Mouse (Mus musculus) layer of hippocampus, adult 8-10 months (tissue): ENCODE measurements around the gene Fgf12. TPM values are rescaled to one million over a fixed set of nuclear protein-coding genes. Genes with fewer than 3 reads are reported as not detected.

Experiments used
- DNase-seq, 2 experiments: peaks; one replicate each; pipeline ENCODE4 v3.0.0; 2022; ENCODE audit warnings: low spot score in 2 of 2
- total RNA-seq, 4 experiments: library from RNA; stranded (reverse); gene quantifications; 2 replicates each; pipeline ENCODE4 v1.2.4; 2022

Fgf12 gene
- total RNA-seq, 4 experiments from 2014 or later, result 152 to 164 (median 156) TPM

DNA sequence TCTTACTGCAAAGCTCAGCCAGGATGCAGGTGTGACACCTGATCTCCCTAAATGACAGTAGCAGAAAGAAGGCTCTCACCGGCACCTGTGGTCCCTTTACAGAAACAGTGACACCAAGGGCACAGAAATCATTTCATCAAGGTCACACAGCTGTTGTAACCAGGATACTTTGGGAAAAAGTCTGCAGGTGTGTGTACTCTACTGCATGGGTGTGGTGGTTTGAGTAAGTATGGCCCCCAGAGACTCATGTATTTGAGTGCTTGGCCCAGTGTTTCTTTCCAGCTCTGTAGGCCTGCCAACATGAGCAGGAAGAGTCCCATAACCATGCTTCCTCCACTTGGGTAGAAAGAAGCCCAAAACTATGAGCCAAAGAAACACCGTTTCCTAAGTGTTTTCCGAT lies 138.5 kb downstream of the Fgf12 start:
- no peak for DNase-seq

DNA sequence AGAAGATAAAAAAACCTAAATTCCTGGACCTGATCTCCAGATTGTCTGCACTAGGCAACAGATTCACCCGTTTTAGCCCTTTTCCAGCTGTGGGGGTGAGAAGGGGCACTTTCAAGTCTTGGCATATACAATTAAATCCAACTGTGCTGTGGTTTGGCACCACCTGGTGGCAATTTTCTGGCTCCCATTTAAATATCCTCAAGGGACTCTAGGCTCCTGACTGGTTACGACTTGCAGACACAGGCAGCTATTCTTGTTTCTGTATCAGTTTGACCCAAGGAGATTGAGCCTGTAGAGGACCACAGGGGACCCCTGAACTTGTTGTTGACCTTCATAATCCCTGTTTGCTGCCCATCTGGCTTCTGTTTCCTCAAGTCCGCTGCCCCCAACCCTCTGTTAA lies 141.9 kb downstream of the Fgf12 start:
- DNase-seq, result peak; percentile 23 to 42

DNA sequence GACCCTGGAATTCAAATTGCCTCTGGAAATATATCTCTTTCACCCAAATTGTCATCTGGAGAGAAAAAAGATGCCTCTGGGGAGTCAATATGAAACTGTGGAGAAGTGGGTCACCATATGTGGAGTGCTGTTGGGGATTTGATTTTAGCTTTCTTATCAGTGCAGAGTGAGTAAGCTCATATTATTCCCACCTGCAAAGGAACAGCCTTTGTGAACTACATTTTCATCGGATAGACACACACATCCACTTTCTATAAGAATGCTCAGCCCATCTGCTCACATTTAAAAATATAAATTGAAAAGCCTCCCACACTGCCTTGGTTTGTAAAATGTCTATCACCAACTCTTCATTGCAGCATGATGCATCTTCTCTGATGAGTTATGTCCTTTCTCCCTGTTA lies 149.7 kb downstream of the Fgf12 start:
- no peak for DNase-seq

DNA sequence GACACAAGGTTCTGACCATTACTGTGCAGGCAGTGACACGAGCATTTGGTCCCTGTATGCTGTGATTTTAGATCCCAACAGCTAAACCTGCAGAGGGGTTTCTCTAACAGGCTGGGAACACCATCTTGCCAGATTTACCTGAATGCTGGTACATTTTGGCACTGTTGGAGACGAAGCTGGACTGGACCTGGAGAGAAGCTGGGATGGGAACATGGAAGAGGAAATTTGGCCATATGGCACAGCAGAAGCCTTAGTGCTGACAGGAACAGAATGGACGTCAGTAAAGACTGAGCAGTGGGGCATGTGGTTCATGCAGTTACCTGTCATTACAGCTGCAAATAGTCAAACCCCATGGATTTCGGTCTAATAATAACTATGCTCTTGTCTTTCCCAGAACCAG lies 151.1 kb downstream of the Fgf12 start:
- DNase-seq, result no peak

DNA sequence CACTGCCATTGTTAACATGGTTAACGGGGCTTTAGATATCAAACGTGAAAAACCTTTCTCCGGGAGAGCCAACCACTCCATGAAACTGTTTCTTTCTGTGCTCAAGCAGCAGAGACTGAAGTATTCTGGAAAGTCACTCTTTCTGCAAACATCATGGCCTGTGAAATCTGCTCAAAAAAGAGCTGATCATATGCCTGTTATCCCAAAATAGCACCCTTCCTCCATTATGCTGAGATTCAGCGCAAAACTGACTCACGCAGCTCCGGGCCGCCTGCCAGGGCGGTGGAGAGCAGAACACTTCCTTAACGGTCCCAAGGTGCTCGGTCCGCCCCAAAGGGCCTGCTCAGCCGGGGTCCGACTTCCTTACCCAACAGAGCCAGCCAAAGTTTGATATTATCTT lies 156.8 kb downstream of the Fgf12 start:
- peak; percentile 64 for DNase-seq

DNA sequence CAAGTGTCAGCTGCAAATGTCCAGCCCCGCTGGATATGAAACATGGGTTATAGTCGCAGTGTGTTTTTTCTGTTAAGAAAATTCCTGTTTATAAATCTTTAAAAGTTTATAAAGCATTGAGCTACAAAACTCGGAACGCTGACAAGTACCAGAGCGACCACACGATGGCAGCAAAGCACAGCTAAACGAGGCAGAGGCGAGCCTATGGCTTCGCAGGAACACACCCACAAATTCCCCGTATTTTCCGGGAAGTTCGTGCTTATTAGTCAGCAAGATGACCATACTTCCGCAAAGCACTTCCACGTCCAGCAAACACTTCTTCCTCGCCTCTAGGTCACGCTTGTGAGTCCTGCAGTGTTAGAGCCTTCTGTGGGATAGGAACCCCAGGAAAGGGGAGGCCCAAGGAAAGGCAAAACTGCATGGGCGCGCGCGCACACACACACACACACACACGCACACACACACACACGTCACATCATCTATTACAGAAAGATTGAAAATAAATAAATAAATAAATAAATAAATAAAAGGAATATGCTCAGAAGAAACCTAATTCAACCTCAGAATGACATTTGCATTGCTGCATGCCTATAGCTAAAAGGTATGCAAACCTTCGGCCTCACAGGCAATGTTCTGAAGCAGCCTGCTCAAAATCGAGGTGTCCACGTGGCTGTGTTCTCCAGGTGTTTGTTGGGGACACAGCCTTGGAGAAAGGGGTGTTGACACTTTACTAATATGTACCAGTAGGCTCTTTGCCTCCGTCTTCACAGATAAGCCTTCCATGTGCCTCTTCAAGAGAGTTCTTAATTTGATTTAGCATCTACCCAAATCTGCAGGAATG lies 159.6 kb downstream of the Fgf12 start:
- peak; percentile 49 to 79 for DNase-seq

DNA sequence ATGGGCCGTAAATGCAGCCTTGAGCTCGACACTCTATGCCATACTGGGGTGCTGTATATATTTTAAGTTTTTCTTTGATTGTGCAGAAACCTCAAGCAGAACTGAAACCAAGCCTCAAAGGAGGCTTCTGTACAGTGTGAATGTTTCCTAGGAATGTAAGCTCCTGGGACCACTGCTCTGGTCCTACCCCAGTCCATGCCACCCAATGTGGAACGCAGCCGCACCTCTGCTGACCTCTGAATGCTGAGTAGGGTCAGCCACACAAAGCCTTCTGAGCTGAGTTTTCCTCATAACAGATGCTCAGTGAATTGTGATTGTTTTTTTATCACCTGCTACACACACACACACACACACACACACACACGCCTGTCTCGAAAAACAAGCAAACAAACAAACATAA lies 160.4 kb downstream of the Fgf12 start:
- DNase-seq, result no peak

DNA sequence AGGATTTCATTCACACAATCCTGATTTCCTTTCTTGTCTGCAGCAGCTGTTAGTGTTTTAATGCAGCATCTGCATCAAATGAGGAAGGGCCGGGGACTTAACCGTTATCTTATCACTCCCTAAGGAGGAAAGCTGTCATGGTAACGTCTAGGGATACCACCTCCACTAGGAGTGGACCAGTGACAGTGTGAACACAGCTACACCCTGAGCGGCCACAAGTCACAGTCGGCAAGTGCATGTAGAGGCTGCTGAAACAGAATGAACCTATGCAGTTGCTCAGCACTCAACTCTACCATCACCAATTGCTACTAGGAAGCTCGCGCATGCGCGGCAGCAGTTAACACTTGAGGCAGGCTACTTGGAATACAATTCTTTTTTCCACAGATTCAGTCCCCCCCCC lies 161.3 kb downstream of the Fgf12 start:
- DNase-seq, result no peak

DNA sequence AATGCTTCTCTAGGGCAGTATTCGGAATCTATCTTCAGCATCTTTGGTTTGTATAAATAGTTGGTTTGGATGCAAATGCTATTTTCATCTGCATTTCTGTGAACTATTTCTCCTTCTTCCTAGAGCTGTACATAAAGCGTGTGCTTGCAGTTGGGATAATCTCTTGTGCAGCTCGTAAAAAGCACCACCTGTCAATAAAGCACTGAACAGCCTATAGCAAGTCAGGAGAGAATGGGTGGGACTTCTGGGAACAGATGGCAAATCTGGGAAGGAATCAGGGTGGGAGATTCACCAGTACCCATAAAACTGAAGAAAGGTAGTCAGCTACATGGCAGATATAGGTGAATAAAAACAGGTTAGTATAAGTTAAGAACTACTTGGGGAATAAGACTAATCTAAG lies 180.7 kb downstream of the Fgf12 start:
- DNase-seq, result no peak

DNA sequence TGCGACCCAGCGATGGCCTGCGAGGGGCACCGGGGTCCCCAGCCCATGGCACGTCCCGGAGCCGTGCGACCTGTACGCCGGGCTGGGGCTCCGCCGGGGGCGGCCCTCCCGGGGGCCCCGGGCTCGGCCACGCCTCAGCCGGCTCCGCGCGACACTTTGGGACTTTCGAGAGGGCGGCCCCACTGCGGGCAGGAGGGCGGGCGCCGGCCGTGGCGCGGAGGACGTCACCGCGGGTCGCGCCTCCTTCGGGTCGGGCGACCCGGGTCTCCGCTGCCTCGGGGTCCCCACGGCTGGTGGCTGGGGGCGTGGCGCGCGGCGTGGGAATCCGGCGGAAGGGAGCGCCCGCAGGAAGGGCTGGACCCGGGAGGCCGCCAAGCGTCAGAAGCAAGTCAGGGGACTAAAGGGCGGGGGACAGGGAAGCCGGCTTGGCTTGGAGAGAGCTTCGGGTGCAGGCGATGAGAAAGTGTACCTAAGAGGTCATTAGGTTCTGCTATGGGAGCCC lies 188.1 kb downstream of the Fgf12 start:
- DNase-seq, result no peak

DNA sequence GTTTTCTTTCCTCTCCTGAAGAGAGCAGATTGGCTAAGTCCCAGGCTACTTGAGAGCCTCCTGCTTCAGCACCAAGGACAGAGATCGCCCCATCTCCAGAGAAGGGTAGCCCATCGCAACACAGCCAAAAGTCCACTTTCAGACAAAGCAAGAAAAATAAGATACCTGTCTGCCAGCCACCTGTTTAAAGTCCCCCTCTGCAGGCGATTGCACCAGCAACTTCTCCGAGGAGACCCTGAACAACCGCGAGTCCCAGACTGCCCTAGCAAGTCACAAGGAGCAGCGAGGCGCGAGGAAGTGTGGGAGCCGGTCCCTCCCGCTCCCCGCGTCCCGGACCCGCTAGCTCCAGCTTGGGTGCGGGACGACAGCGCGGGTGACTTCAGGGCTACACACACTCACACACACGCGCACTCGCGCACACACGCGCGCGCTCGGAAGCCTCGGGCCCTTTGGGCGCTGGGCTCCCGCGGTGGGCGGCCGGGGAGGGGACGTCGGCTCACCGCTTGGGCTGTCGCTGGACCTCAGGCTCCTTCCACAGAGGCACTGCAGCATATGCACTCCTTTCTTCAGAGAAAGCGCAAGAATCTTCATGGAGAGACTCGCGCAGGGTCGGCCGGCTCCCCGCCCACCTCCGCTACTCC lies 188.7 kb downstream of the Fgf12 start:
- no peak for DNase-seq

DNA sequence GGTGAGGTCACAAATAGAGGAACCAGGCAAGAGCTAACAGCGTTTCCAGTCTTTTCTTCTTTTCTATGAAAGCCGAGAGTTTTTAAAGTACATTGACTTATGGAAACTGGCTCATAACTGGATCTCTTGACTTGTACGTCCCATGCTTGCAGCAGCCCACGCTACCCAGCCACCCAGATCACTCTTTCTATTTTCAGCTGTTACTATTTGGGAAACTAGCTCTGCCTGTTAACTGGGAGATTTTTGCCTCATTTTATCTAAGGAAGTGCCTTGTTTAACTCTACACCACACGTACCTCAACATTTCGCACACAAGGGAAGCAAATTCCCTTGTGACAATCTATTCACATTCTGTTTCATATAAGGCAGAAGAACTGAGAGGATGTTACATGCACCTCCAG lies 190.0 kb downstream of the Fgf12 start:
- no peak for DNase-seq

DNA sequence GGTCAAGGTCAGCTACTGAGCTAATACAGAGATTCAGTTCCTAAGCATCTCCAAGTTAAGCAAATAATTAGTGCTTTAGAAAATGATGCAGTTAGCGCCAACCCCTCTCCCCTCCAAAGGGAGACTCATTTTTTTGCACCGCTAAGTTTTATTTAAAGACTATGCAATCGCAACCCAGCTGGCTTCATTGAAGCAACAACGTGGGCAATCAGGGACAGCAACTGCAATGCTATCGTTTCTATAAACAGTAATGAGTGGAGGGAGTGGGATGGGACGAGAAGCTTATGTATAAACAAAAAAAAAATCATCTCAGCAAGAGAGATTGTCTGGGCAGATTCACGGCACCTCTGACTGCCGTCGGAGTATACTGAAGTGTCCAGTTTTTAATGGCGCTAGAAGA lies 197.6 kb downstream of the Fgf12 start:
- no peak for DNase-seq

DNA sequence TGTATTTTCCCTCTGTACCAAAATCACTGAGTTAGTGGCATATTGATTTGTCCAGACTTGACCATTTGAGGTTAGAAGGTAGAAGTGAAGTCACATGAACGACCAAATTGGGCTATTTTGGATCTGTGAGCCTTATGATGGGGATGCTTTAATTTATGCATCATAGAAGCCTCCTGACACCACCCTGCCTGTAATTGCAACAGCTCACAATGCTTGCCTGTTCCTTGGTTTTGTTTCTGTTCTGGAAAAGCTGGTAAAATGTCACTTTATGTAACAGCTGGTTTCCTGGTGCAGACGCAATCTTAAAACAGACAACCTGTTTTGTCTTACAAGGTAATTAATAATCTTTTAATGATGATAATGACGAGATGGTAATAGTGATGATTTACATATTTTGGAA lies 213.4 kb downstream of the Fgf12 start:
- no peak for DNase-seq

DNA sequence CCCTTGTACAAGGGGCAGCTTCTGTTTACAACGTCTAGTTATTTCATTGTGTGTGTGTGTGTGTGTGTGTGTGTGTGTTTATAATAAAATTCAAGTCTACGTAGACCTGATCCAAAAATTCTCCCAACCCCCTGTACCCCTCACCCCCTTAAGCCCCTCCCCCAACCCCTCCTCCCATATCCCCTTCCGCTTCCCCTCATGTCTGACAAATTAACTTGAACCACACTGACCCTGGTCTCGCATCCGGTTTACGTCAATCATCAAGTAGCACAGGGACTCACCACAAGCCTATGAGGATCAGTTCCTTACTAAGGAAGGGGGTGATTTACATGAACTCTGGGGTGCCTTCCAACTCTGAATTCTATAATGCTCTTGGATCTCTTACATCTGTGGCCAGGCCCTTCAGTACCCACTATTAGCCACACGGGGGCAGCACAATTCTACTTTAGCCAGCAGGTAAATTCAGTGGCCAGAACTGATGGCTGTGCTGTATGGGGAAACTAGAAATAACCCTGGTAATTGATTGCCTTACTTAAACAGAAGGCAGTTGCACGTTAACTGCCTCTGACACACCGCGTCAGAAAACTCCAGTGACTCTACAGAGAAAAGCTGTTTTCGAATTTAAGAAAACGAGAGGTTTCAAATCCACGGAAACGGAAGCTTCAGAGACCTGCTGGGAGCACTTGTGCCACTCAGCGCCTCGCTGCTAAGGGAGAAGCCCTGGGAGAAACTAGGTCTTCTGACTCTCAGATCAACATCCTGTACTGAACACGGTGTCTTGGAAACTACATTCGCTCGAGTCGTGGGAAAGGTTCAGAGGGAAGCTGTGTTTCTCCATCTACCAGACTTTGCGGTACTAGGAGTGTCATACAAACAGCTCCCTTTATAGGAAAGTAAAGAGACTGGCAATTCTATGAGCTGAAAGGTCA lies 235.0 kb downstream of the Fgf12 start:
- peak; percentile 73 to 86 for DNase-seq

DNA sequence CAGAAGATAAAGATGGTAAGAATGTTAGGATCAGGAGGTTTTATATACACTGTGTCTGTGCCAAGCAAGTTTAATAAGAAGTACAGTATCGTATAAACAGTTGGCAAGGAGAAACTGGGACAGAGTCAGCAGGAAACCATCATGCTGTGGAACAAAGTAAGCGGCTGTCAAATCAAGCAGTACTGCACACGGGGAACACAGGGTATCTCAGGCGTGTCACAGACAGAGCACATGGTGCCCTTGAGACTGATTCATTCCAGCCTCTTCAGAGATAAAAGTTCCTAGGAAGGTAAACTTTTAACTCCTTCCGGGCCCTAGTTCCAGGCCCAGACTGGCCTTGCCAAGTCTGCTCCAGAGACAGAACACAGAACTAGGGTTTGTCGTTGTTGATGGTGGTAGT lies 240.4 kb downstream of the Fgf12 start:
- no peak for DNase-seq

DNA sequence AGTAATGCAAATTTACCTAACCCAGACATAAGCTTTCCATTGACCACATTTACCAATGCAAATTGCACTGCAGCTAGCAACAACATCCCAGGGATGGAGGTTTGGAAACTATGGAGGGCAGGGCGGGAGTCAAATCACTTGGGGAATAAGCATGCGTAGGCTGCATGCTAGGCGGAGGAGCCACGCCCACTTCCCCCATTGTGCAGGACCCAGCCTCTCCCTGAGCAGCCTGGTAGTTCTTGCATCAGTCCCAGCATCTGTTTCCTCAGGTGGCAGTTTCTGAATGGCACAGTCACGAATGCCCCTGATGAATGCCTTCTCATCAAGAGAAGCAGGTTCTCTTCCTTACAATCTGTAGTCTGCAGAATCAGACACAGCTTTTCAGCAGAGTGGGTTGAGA lies 241.5 kb downstream of the Fgf12 start:
- DNase-seq, result no peak

DNA sequence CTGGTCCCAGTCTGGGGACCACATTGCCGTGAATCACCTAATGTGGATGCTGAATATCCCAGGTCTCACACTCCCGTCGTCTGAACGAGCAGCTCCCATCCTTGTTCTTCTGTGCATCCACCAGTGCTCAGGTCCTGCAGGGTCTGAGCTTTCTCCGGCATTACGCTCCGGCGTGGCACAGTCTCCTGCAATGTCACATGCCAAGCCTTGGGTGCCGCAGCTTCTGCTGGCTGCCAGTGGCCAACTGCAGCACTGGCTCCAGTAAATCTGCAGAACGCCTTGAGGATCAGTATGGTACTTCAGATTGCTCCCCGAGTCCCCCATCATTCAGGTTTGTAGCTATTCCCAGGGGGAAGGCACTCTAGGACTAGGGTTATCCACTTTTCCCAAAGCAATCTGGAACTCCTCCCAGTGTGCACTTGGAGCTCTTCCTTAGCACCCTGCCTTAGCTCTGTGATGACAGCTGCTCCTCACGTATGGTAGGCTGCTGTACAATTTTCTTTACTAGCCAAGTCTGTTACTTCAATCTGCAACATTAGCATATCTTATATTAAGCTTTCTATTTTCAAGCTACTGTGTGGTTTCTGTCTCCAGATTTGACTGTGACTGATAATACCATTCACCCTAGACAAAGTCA lies 254.8 kb downstream of the Fgf12 start:
- DNase-seq, result peak; percentile 42 to 50

DNA sequence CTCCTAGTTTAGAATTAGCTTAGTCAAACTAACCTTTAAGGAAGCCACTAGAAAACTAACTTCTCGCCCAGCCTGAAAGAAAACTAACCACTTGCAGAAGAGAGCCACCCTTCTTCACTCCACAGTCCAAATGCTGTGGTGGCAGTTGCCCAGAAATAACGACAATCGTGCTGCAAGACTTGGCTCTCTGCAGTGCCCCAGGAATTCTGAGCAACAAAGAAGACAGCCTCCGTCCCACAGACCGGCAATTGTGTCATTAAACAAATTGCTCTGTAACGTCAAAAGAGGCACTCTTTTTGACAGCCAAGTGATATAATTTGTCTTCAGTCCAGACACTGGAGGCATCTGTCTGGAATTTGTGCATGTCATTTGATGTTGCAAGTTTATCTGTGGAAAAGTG lies 261.2 kb downstream of the Fgf12 start:
- DNase-seq, result peak in 1 of 2 experiments; percentile 20

DNA sequence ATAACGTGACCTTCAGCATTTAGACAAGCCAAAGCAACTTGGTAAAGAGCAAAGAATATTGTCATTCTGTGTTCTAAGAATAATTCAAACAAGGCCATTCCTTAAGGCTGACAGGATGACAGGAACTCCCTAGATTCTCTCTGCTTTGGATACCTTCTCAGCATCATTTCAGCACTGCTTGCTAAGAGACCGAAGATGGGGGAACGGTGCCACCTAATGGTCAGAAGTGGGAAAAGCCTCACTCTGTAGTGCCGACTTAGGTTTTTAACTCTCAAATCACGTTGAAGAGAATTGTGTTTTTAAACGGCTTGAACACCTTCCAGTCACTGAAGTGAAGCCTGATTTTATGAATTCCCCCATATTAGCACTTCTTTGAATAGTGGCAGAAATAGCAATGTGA lies 262.4 kb downstream of the Fgf12 start:
- peak; percentile 70 to 84 for DNase-seq

DNA sequence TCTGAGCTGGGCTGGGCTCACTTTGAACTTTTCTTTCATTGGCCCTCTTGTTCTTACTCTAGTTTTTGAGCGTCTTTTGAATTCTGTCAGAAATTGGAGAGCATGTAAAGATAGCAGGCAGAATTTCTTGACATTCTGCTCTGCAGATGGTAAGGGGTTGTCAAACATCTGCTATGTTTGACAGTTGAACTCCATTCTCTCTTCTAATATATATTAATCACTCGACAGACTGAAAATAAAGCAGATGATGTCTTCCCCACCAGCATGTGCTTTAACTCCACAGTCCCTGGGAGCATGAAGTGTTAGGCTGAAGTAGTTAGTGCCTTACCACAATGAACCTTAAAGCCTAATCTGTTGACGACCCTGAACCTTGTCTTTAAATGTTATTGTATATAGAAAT lies 267.9 kb downstream of the Fgf12 start:
- no peak for DNase-seq
